Comparison of ENCODE assay signal across 13 mouse cellular contexts in the genomic region with DNA sequence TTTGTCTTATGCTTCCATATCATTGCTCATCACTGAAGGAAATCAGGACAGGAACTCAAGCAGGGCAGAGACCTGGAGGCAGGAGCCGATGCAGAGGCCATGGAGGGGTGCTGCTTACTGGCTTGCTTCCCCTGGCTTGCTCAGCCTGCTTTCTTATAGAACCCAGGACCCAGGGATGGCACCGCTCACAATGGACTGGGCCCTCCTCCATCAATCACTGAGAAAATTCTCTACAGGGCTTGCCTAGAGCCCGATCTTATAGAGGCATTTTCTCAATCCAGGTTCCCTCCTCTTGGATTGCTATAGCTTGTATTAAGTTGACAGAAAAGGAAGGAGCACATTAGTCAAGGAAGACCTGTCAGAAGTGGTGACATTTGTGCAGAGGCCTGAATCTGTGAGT. TPM values are rescaled to one million over a fixed set of nuclear protein-coding genes. Genes with fewer than 3 reads are reported as not detected.
DNase-seq lines count a peak whose midpoint lies in the region; ATAC-seq and TF ChIP-seq lines count a peak whose summit lies in the region.
"Had no signal": no experiment of that assay in that cellular context is flagged by ENCODE, and none has a peak within 500 bp of the region (broad histone marks: within the 10 kb centered on the region; RNA-seq: fewer than 3 reads in every experiment).

No protein-coding gene starts in this region.

- whole genome bisulfite sequencing in lung, embryonic 15.5 days = 34% methylated on average over 3 of the region's 3 CpGs
- WGBS in liver, embryonic 15.5 days (ENCODE audit: insufficient replicate concordance) = 37% methylated on average over 3 of the region's 3 CpGs

- no peaks in the 10 kb centered on the region for H3K36me3 ChIP-seq in lung, embryonic 15.5 days
- no peaks in the 10 kb centered on the region for H3K36me3 ChIP-seq in liver, embryonic 15.5 days (replicated peaks)

- TF ChIP-seq CTCF in gastrocnemius, adult 2 months (IDR thresholded peaks at IDR 0.05) = no peak

- no peak overlapping the region for H3K27ac ChIP-seq in gastrocnemius, adult 2 months
- H3K27ac ChIP-seq in lung, embryonic 15.5 days = no peak overlapping the region
- no peak overlapping the region for H3K27ac ChIP-seq in liver, embryonic 15.5 days (replicated peaks)
- H3K27ac ChIP-seq: kidney, postnatal 0 days; liver, embryonic 14.5 days had no signal

- H3K27me3 ChIP-seq in lung, embryonic 15.5 days = peaks cover 54% of the 10 kb centered on the region
- H3K27me3 ChIP-seq in liver, embryonic 15.5 days = peaks cover 76% of the 10 kb centered on the region

- peaks cover 25% of the 10 kb centered on the region for H3K4me1 ChIP-seq in lung, embryonic 15.5 days
- H3K4me1 ChIP-seq in liver, embryonic 15.5 days (replicated peaks) = peaks cover 13% of the 10 kb centered on the region

- H3K9me3 ChIP-seq in lung, embryonic 15.5 days = no peaks in the 10 kb centered on the region
- H3K9me3 ChIP-seq in liver, embryonic 15.5 days (replicated peaks) = no peaks in the 10 kb centered on the region

- no peak overlapping the region for H3K9ac ChIP-seq in lung, embryonic 15.5 days
- H3K9ac ChIP-seq in liver, embryonic 15.5 days = no peak overlapping the region
- H3K9ac ChIP-seq: liver, embryonic 14.5 days had no signal

- intact Hi-C loops in gastrocnemius, adult 2 months (cut with DNase I) = no loop called here
- intact Hi-C loops in gastrocnemius, postnatal 36 days (cut with DNase I) = no loop called here

- ATAC-seq in lung, embryonic 15.5 days (ENCODE audit: borderline replicate concordance, extremely low read depth, low FRiP score, low TSS enrichment) = no peak
- ATAC-seq in liver, embryonic 15.5 days (ENCODE audit: insufficient read depth) = no peak
- ATAC-seq: Patski had no signal

- H3K4me2 ChIP-seq in lung, embryonic 15.5 days = peak overlapping the region; percentile 90
- H3K4me2 ChIP-seq in liver, embryonic 15.5 days = no peak overlapping the region

- DNase-seq in gastrocnemius, adult 2 months = no peak
- no peak for DNase-seq in gastrocnemius, postnatal 36 days
- DNase-seq in lung, adult 18-20 months = no peak
- DNase-seq in cerebellum, adult 9-11 months = no peak
- DNase-seq in gastrocnemius, adult 8-10 months (ENCODE audit: low spot score in 2 of 2) = no peak
- DNase-seq in embryo, embryonic 9.5 days (ENCODE audit: extremely low spot score) = no peak
- DNase-seq: gastrocnemius, postnatal 10 days had no signal

- H3K4me3 ChIP-seq in gastrocnemius, adult 2 months = peak overlapping the region; percentile 69
- H3K4me3 ChIP-seq in lung, embryonic 15.5 days = peak overlapping the region; percentile 46; the same call in 1 of the 2 replicates
- peak overlapping the region; percentile 47; the same call in 1 of the 2 replicates for H3K4me3 ChIP-seq in liver, embryonic 15.5 days (replicated peaks)

RNA-seq across cellular contexts. Expression of a gene that starts 0.5 kb away (rescaled TPM):
- total RNA-seq in gastrocnemius, adult 2 months (2021) = 1 to 10 TPM in 1 of 2 experiments, under 1 TPM in 1; 0.86 to 1.0 TPM
- total RNA-seq in gastrocnemius, postnatal 36 days (2021) = 1 to 10 TPM in 1 of 2 experiments, under 1 TPM in 1; 0.51 to 3.4 TPM
- 3.5 and 3.6 TPM in 2 replicates for polyA plus RNA-seq in lung, embryonic 15.5 days (2015; fragmentation: Nextera tagmentation; extraction: Ambion mirVana)
- polyA plus RNA-seq in liver, embryonic 15.5 days (2015; fragmentation: Nextera tagmentation; extraction: Ambion mirVana) = 0.37 and 0.89 TPM in 2 replicates
- 1 to 10 TPM in 2 of 4 experiments, under 1 TPM in 1, not detected in 1; 0.92 to 2.5 (median 1.8) TPM for total RNA-seq in gastrocnemius, adult 8-10 months (2022)

RNA-seq across cellular contexts. Expression of a gene that starts 30.2 kb away (rescaled TPM):
- 10 to 100 TPM; 42.0 to 51.2 TPM for total RNA-seq in gastrocnemius, adult 2 months (2021)
- total RNA-seq in gastrocnemius, postnatal 36 days (2021) = 10 to 100 TPM; 53.8 to 67.4 TPM
- polyA plus RNA-seq in lung, embryonic 15.5 days (2015; fragmentation: Nextera tagmentation; extraction: Ambion mirVana) = 147 TPM in 2 replicates
- polyA plus RNA-seq in liver, embryonic 15.5 days (2015; fragmentation: Nextera tagmentation; extraction: Ambion mirVana) = 23.9 and 24.7 TPM in 2 replicates
- 10 to 100 TPM; 43.4 to 55.1 (median 45.7) TPM for total RNA-seq in gastrocnemius, adult 8-10 months (2022)

RNA-seq across cellular contexts. Expression of a gene that starts 48.8 kb away (rescaled TPM):
- total RNA-seq in gastrocnemius, adult 2 months (2021) = not detected
- total RNA-seq in gastrocnemius, postnatal 36 days (2021) = not detected
- polyA plus RNA-seq in lung, embryonic 15.5 days (2015; fragmentation: Nextera tagmentation; extraction: Ambion mirVana) = 0.06 TPM in 2 replicates
- 0.32 and 0.37 TPM in 2 replicates for polyA plus RNA-seq in liver, embryonic 15.5 days (2015; fragmentation: Nextera tagmentation; extraction: Ambion mirVana)
- total RNA-seq in gastrocnemius, adult 8-10 months (2022) = not detected
- total RNA-seq: gastrocnemius, postnatal 10 days had no signal
- polyA plus RNA-seq: kidney, postnatal 0 days; neural tube, embryonic 11.5 days; Patski had no signal
